ENCODE assay signal across 8 mouse cellular contexts in the genomic region with DNA sequence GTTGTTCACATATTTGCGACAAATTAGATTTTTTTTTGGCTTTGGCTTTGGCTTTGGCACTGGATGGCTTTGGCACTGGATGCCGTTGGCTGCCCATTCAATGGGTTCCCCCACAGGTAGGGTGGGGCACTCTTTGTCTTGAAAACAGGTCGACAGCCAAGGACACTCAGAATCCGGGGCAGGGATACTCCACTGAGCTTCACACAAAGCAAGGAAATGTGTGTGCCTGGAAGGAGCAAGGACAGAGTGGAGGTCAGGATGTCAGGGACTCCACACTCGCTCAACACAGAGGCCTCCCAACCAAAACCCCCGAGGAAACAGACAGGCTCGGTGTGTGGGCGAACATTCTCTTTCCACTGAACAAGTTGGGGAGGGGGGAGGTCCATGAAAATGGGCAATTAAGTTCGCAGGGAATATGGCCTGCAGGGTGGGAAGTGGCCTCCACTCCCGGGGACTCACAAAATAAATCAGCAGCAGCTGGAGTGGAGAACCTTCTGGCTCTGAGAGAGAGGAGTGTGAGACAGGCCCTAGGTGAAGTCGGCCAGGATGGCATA. TPM values are rescaled to one million over a fixed set of nuclear protein-coding genes. Genes with fewer than 3 reads are reported as not detected.
DNase-seq lines count a peak whose midpoint lies in the region; TF ChIP-seq lines count a peak whose summit lies in the region.

No protein-coding gene starts in this region.

- intact Hi-C loops in heart, postnatal 25 days (cut with DNase I) = no loop called here

- no peak for TF ChIP-seq POLR2A in lung, adult 2 months (IDR thresholded peaks at IDR 0.05; ENCODE audit: borderline replicate concordance, extremely low read depth, low read depth, low read length)

- no peaks in the 10 kb centered on the region; the same call in 1 of the 2 replicates for H3K4me1 ChIP-seq in lung, adult 2 months (ENCODE audit: control insufficient read depth, insufficient read depth, low read length)

- peak; percentile 31 for DNase-seq in adrenal gland, adult 2 months
- no peak for DNase-seq in adrenal gland, postnatal 25 days
- DNase-seq in lung, adult 18-20 months = peak; percentile 16 to 19
- no peak for DNase-seq in lung, adult 2 months
- peak; percentile 35 for DNase-seq in heart, postnatal 25 days (ENCODE audit: low spot score)
- DNase-seq in lung, postnatal 36 days = peak; percentile 26
- DNase-seq in frontal cortex, adult 2 months (ENCODE audit: extremely low spot score in 1 of 2, low spot score in 1 of 2) = no peak
- no peak for DNase-seq in right cerebral cortex, postnatal 25 days

- H3K4me3 ChIP-seq in lung, adult 2 months (replicated peaks; ENCODE audit: extremely low read depth, low read depth, low read length) = no peak overlapping the region

- WGBS in lung, adult 2 months = 51% methylated on average over 11 of the region's 11 CpGs

- no peak for TF ChIP-seq CTCF in lung, adult 2 months (IDR thresholded peaks at IDR 0.05; ENCODE audit: insufficient read depth, low read length)

RNA-seq across cellular contexts. Expression of gene Lax1, which starts 52.0 kb away (rescaled TPM):
- total RNA-seq in adrenal gland, adult 2 months (2021) = under 1 TPM in 1 of 2 experiments, not detected in 1; 0.31 TPM
- 0.17 and 0.18 TPM in 2 replicates for polyA plus RNA-seq in adrenal gland, adult 2 months (2012; rRNA removed)
- total RNA-seq in adrenal gland, postnatal 25 days (2021) = not detected in 2 replicates
- polyA plus RNA-seq in lung, adult 2 months (2012; rRNA removed) = 1.6 and 2.5 TPM in 2 replicates
- total RNA-seq in heart, postnatal 25 days (2021) = under 1 TPM in 1 of 2 experiments, not detected in 1; 0.36 TPM
- 0.82 and 0.92 TPM in 2 replicates for polyA plus RNA-seq in frontal cortex, adult 2 months (2012; rRNA removed)

RNA-seq across cellular contexts. Expression of gene Atp2b4, which starts 58.9 kb away (rescaled TPM):
- 10 to 100 TPM; 24.9 to 39.7 TPM for total RNA-seq in adrenal gland, adult 2 months (2021)
- polyA plus RNA-seq in adrenal gland, adult 2 months (2012; rRNA removed) = 4.2 and 4.5 TPM in 2 replicates
- 20.7 and 25.7 TPM in 2 replicates for total RNA-seq in adrenal gland, postnatal 25 days (2021)
- polyA plus RNA-seq in lung, adult 2 months (2012; rRNA removed) = 9.5 and 11.3 TPM in 2 replicates
- 10 to 100 TPM; 20.5 to 24.0 TPM for total RNA-seq in heart, postnatal 25 days (2021)
- polyA plus RNA-seq in frontal cortex, adult 2 months (2012; rRNA removed) = 51.7 and 66.9 TPM in 2 replicates

Comparison
In these comparisons a context has a peak if more than half of its experiments do, and no peak if none do; other contexts are left out.
1. DNase-seq: peak in adrenal gland, adult 2 months (single experiment), lung, adult 18-20 months (2 of 2), heart, postnatal 25 days (single experiment) and lung, postnatal 36 days (single experiment); none in adrenal gland, postnatal 25 days (single experiment), lung, adult 2 months (single experiment), frontal cortex, adult 2 months (0 of 2) and right cerebral cortex, postnatal 25 days (single experiment).